Comparison of ENCODE assay signal across 22 mouse cellular contexts in the genomic region with DNA sequence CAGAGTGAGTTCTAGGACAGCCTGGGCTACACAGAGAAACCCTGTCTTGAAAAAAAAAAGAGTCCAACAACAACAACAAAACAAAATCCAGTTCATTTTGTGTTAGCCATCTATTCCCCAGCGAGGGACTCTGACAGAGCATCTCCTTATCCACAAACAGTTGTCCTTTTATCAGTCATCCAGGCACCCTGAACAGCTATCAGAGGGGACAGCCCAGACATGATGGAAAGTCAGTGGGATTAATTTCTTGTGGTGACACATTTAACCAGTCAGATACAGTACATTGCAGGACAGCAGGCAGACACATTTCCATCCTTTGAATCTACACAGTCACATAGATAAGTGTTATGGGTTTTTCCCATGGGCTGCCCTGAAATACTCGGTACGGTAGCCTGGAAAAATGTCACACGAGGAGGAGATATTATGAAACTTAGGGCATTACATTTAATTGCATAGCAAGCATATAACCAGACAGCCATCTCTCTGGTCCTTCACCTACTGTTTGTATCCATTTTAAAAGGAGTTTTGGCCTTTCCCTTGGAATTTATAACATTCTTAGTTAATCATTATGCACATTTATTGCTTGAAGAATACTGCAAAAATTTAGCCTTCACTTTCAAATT. TPM values are rescaled to one million over a fixed set of nuclear protein-coding genes. Genes with fewer than 3 reads are reported as not detected.
DNase-seq lines count a peak whose midpoint lies in the region; ATAC-seq and TF ChIP-seq lines count a peak whose summit lies in the region.
"Had no signal": no experiment of that assay in that cellular context is flagged by ENCODE, and none has a peak within 500 bp of the region (broad histone marks: within the 10 kb centered on the region; RNA-seq: fewer than 3 reads in every experiment).

No protein-coding gene starts in this region.

- no peaks in the 10 kb centered on the region for H3K9me3 ChIP-seq in limb, embryonic 14.5 days (ENCODE audit: control insufficient read depth, low read length)
- no peaks in the 10 kb centered on the region for H3K9me3 ChIP-seq in limb, embryonic 10.5 days (replicated peaks)
- H3K9me3 ChIP-seq in erythroblast, embryonic 14.5 days (ENCODE audit: control insufficient read depth, low read length) = peaks cover 26% of the 10 kb centered on the region
- peaks cover 4% of the 10 kb centered on the region; the same call in 1 of the 2 replicates for H3K9me3 ChIP-seq in liver, embryonic 14.5 days (ENCODE audit: control insufficient read depth, low read length)
- H3K9me3 ChIP-seq in stomach, embryonic 15.5 days = no peaks in the 10 kb centered on the region
- H3K9me3 ChIP-seq: embryonic facial prominence, embryonic 12.5 days had no signal

- H3K27ac ChIP-seq in limb, embryonic 14.5 days (replicated peaks; ENCODE audit: low read depth, low read length) = no peak overlapping the region
- H3K27ac ChIP-seq in limb, embryonic 10.5 days = no peak overlapping the region
- peak overlapping the region; percentile 90 for H3K27ac ChIP-seq in liver, embryonic 14.5 days
- no peak overlapping the region for H3K27ac ChIP-seq in stomach, embryonic 15.5 days
- H3K27ac ChIP-seq: embryonic facial prominence, embryonic 12.5 days; heart, adult 2 months; hindbrain, embryonic 14.5 days; layer of hippocampus, adult 2 months; midbrain, embryonic 10.5 days had no signal

- H3K9ac ChIP-seq in limb, embryonic 14.5 days (ENCODE audit: low read depth, low read length, severe bottlenecking) = no peak overlapping the region
- H3K9ac ChIP-seq in liver, embryonic 14.5 days (replicated peaks) = peak overlapping the region; percentile 60
- H3K9ac ChIP-seq in stomach, embryonic 15.5 days = no peak overlapping the region
- H3K9ac ChIP-seq: embryonic facial prominence, embryonic 12.5 days; forebrain, postnatal 0 days; hindbrain, embryonic 14.5 days had no signal

- no peak for TF ChIP-seq POLR2A in limb, embryonic 14.5 days (IDR thresholded peaks at IDR 0.05; ENCODE audit: borderline replicate concordance, extremely low read depth, insufficient read depth, insufficient read length)

- no peak for TF ChIP-seq CTCF in liver, embryonic 14.5 days (IDR thresholded peaks at IDR 0.05; ENCODE audit: low read depth)

- peak; percentile 0 for DNase-seq in limb, embryonic 14.5 days (ENCODE audit: low spot score)
- DNase-seq in limb, embryonic 10.5 days (ENCODE audit: low spot score) = no peak
- DNase-seq in liver, embryonic 14.5 days (ENCODE audit: low read depth in 3 of 3, low spot score in 3 of 3) = peak; percentile 77 to 81 (median 77)
- DNase-seq in gastrocnemius, postnatal 36 days = no peak
- DNase-seq in spleen, adult 12 weeks (ENCODE audit: low spot score) = no peak
- DNase-seq in layer of hippocampus, postnatal 14 days (ENCODE audit: low spot score in 2 of 2) = no peak
- DNase-seq: adrenal gland, postnatal 36 days; cerebellum, adult 9-11 months; forebrain, postnatal 0 days; gastrocnemius, postnatal 14 days; heart, adult 2 months; heart, postnatal 36 days; kidney, postnatal 14 days; lung, adult 18-20 months; retina, postnatal 1 day; thymus, postnatal 4 days had no signal

- H3K4me3 ChIP-seq in limb, embryonic 14.5 days (replicated peaks; ENCODE audit: low read length) = no peak overlapping the region
- no peak overlapping the region for H3K4me3 ChIP-seq in limb, embryonic 10.5 days
- H3K4me3 ChIP-seq in erythroblast, embryonic 14.5 days (replicated peaks) = peak overlapping the region; percentile 38
- no peak overlapping the region for H3K4me3 ChIP-seq in liver, embryonic 14.5 days (ENCODE audit: insufficient read depth in 1 of 2, low read depth in 2 of 2, low read length in 2 of 2)
- H3K4me3 ChIP-seq in stomach, embryonic 15.5 days (replicated peaks) = no peak overlapping the region
- H3K4me3 ChIP-seq: embryonic facial prominence, embryonic 12.5 days; heart, adult 2 months; layer of hippocampus, adult 2 months; midbrain, embryonic 10.5 days had no signal

- no peaks in the 10 kb centered on the region for H3K36me3 ChIP-seq in limb, embryonic 14.5 days (ENCODE audit: control insufficient read depth, insufficient read depth, low read length)
- no peaks in the 10 kb centered on the region for H3K36me3 ChIP-seq in limb, embryonic 10.5 days
- H3K36me3 ChIP-seq in erythroblast, embryonic 14.5 days (ENCODE audit: control insufficient read depth) = peaks cover 36% of the 10 kb centered on the region
- H3K36me3 ChIP-seq in liver, embryonic 14.5 days (replicated peaks; ENCODE audit: control insufficient read depth, insufficient read depth, low read depth) = no peaks in the 10 kb centered on the region
- 0 out of 2 replicates have a peak, but pooled peaks cover 3% of the 10 kb centered on the region for H3K36me3 ChIP-seq in stomach, embryonic 15.5 days
- H3K36me3 ChIP-seq: midbrain, embryonic 10.5 days had no signal

- H3K4me2 ChIP-seq in limb, embryonic 14.5 days (replicated peaks; ENCODE audit: low read depth, low read length, severe bottlenecking) = no peak overlapping the region
- H3K4me2 ChIP-seq in liver, embryonic 14.5 days (ENCODE audit: low read depth) = peak overlapping the region; percentile 69
- no peak overlapping the region for H3K4me2 ChIP-seq in stomach, embryonic 15.5 days
- H3K4me2 ChIP-seq: embryonic facial prominence, embryonic 12.5 days; hindbrain, embryonic 14.5 days had no signal

- H3K27me3 ChIP-seq in limb, embryonic 14.5 days (ENCODE audit: control insufficient read depth, insufficient read depth, low read length) = no peaks in the 10 kb centered on the region
- H3K27me3 ChIP-seq in limb, embryonic 10.5 days (ENCODE audit: low read depth, poor library complexity, severe bottlenecking) = no peaks in the 10 kb centered on the region
- H3K27me3 ChIP-seq in erythroblast, embryonic 14.5 days (ENCODE audit: control insufficient read depth) = no peaks in the 10 kb centered on the region
- no peaks in the 10 kb centered on the region for H3K27me3 ChIP-seq in liver, embryonic 14.5 days (ENCODE audit: control insufficient read depth, insufficient read depth, low read length)
- no peaks in the 10 kb centered on the region for H3K27me3 ChIP-seq in stomach, embryonic 15.5 days (replicated peaks)
- H3K27me3 ChIP-seq: embryonic facial prominence, embryonic 12.5 days had no signal

- H3K4me1 ChIP-seq in limb, embryonic 14.5 days (ENCODE audit: control insufficient read depth, insufficient read depth, low read length) = no peaks in the 10 kb centered on the region
- no peaks in the 10 kb centered on the region for H3K4me1 ChIP-seq in limb, embryonic 10.5 days
- H3K4me1 ChIP-seq in erythroblast, embryonic 14.5 days (ENCODE audit: control insufficient read depth) = peaks cover 48% of the 10 kb centered on the region
- H3K4me1 ChIP-seq in liver, embryonic 14.5 days (replicated peaks; ENCODE audit: control insufficient read depth in 2 of 2, insufficient read depth in 2 of 2, low read length in 1 of 2) = peaks cover 19 to 20% of the 10 kb centered on the region in 2 experiments
- H3K4me1 ChIP-seq in stomach, embryonic 15.5 days = no peaks in the 10 kb centered on the region
- H3K4me1 ChIP-seq: embryonic facial prominence, embryonic 12.5 days; midbrain, embryonic 10.5 days had no signal

- no peak for ATAC-seq in limb, embryonic 14.5 days (ENCODE audit: low FRiP score, low read depth)
- ATAC-seq in liver, embryonic 14.5 days (ENCODE audit: insufficient read depth) = peak; percentile 98
- ATAC-seq in stomach, embryonic 15.5 days (ENCODE audit: insufficient read depth, low FRiP score, low read depth) = peak; percentile 92; the same call in 1 of the 2 replicates
- ATAC-seq: forebrain, postnatal 0 days had no signal

- intact Hi-C loops in gastrocnemius, postnatal 36 days (cut with DNase I) = no loop called here

- 88% methylated on average over 4 of the region's 4 CpGs for WGBS in limb, embryonic 14.5 days
- 94% methylated on average over 4 of the region's 4 CpGs for WGBS in limb, embryonic 10.5 days
- whole genome bisulfite sequencing in liver, embryonic 14.5 days (ENCODE audit: insufficient replicate concordance) = 19% methylated on average over 4 of the region's 4 CpGs
- 82% methylated on average over 4 of the region's 4 CpGs for WGBS in stomach, embryonic 15.5 days

- TF ChIP-seq EP300 in liver, embryonic 14.5 days (IDR thresholded peaks at IDR 0.05; ENCODE audit: low read depth) = peak; percentile 96

RNA-seq across cellular contexts. Expression of a gene that starts 7.4 kb away (rescaled TPM):
- polyA plus RNA-seq in limb, embryonic 14.5 days (2012; rRNA removed) = 10.8 and 12.2 TPM in 2 replicates
- polyA plus RNA-seq in limb, embryonic 14.5 days (2014; fragmentation: Nextera tagmentation; extraction: Ambion mirVana) = 35.2 and 35.8 TPM in 2 replicates
- 51.2 and 52.6 TPM in 2 replicates for polyA plus RNA-seq in limb, embryonic 10.5 days (2016; fragmentation: Nextera tagmentation; extraction: Ambion mirVana)
- polyA plus RNA-seq in erythroblast, embryonic 14.5 days (2012) = 0.69 and 0.72 TPM in 2 replicates
- polyA plus RNA-seq in liver, embryonic 14.5 days (2012; rRNA removed) = 9.6 and 12.8 TPM in 2 replicates
- 55.8 and 63.0 TPM in 2 replicates for polyA plus RNA-seq in liver, embryonic 14.5 days (2014; fragmentation: Nextera tagmentation; extraction: Ambion mirVana)
- polyA plus RNA-seq in stomach, embryonic 15.5 days (2015; fragmentation: Nextera tagmentation; extraction: Ambion mirVana) = 38.6 and 41.2 TPM in 2 replicates
- 1 to 10 TPM; 6.0 to 6.5 TPM for total RNA-seq in gastrocnemius, postnatal 36 days (2021)
- total RNA-seq in layer of hippocampus, postnatal 14 days (2021) = 10 to 100 TPM; 18.1 to 20.0 TPM

Comparison
In these comparisons a context has a peak if more than half of its experiments do, and no peak if none do; other contexts are left out.
1. DNase-seq: peak in limb, embryonic 14.5 days (single experiment) and liver, embryonic 14.5 days (3 of 3); none in limb, embryonic 10.5 days (single experiment), gastrocnemius, postnatal 36 days (0 of 2), spleen, adult 12 weeks (single experiment) and layer of hippocampus, postnatal 14 days (0 of 2).